Mouse (Mus musculus) adrenal gland, adult 2 months (tissue): ENCODE results near the gene Gadd45gip1. TPM values are rescaled to one million over a fixed set of nuclear protein-coding genes. Genes with fewer than 3 reads are reported as not detected.
A peak's percentile ranks its signal among the peaks of the same experiment; 100 is the strongest.
"Not testable (repeated sequence)": the region's sequence is repeated elsewhere in the genome, so short reads cannot be mapped to it uniquely, and the experiment has no call there.

Experiments
- DNase-seq: peaks from one replicate; pipeline ENCODE4 v3.0.0; 2021
- polyA plus RNA-seq: library from polyadenylated mRNA; depleted of rRNA; stranded (reverse); fragments of >200 nt; gene quantifications from 2 replicates; pipeline ENCODE4 v1.2.3, GENCODE M21; 2012
- total RNA-seq, 2 experiments: library from RNA; stranded (reverse); gene quantifications; 2 replicates each; pipeline ENCODE4 v1.2.3; 2021

Gadd45gip1 gene
- total and polyA plus RNA-seq, 3 experiments: 72.6 to 141 (median 74.9) TPM

DNA sequence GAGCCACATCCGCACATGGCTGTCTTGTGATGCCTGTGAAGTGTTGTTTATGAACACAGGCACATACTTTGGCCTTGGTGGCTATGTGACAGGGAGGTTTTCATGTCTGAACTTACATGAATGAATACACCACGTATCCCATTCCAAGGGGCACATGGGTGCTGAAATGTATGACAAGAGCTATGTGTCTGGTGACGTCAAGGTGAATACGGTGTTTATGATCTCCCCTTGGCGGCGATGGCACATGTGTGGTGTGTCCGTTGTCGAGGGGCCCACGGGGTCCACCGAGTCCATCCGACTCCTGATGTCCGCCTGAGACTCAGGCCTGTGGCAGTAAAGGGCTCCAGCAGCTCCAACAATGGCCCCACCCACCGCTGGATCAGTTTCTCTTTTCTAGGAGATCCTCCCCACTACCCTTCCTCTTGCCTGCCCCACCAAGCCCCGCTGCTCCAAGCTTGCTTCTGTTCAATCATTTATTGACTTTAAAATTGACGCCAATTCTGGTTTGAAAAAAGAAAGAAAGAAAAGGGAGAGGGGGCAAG, 34.0 kb upstream of the Gadd45gip1 start:
- DNase-seq: no peak

DNA sequence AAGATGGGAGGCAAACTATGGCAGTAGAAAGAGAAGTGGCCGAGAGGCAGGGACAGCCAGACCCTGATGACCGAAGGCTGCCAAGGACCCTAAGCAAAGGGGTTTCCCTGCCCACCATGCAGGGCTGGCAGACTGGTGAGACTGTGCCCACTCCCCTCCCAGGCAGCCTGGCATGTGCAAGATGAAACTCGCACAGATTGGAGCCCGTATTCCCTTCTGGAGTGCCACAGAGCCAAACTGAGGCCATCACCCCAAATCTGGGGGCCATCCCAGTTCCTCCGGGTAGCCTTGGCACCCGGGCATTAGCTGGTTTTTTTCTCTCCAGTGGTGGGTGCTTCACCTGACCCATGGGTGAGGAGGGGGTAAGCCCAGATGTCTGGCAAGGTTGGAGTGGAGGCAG, 33.4 kb upstream of the Gadd45gip1 start:
- no peak for DNase-seq

DNA sequence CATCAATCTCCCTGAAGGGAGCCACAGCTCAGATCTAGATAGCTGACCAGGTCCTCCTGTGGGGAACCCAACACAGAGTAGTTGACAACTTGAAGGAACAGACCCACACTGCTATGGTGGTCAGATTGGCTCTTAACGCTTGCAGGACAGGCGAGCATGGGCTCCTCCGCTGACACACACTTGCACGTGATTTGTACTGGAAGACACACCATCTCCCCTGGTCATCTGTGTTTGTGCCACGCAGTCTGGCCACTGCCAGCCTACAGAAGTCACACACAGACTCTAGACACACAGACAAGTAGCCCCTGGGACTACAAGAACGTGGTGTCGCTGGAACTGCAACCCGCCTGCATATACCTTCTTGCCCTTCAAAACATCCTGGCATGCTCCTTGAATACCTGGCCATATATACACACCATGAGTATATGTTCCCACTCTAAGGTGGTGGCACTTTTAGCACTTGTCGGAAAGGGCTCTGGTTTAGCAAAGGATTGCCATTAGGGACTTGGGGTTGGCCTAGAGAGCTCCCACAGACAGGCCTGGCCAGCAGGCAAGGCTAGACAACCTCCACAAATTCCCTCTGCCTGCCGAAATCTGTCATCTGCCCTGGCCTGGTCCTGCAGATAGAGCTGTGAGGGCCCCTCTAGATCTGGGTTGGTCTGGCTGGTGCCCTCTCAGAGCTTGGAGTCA, 32.7 kb upstream of the Gadd45gip1 start:
- DNase-seq: no peak

DNA sequence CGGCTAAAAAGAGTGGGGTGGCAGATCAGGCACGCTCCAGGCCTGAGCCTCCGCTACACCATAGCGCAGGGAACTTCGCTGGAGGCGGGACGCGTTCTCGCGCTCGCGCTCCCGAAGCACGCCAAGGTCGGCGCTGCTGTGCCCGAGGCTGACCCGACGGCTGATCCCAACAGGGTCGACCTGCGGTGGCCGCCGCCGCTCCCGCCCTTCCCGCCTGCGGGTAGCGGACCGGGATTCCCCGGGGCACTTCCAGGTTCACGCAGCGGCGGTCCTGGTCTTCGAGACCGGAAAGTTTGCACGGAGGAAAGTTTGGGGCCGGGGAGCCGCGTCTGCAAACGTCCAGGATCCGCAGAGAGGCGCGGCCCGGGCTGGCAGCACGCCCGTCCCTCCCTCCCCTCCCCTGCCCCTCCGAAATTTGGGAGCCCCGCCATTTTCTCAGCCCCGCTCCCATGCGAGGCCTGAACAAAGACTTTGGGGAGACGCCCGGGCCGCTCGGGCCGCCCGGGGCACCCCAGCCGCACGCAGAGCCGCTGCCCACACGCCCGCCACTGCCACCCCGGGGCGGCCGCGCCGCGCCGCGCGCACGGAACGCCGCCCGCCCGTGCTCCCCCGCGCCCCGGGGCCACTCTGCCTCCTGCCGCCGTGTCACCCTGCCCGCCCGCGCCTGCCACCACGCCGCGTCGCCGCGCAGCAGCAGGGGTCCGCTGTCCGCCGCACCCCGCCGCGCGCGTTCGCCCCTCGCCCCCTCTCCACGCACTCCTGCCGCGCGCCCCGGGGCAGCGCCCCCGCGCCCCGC, 32.0 kb upstream of the Gadd45gip1 start:
- DNase-seq: peak; percentile 87

- DNase-seq: peak; percentile 87
These were observed 31.1 kb upstream of the Gadd45gip1 start, which contains the start of gene Nfix for GRCm38 (mm10) chr8:84799999-84800831. Gene Nfix (minus strand): TSS chr8:84800344.

GRCm38 (mm10) chr8:84806031-84806430, 25.3 kb upstream of the Gadd45gip1 start:
- no peak for DNase-seq

DNA sequence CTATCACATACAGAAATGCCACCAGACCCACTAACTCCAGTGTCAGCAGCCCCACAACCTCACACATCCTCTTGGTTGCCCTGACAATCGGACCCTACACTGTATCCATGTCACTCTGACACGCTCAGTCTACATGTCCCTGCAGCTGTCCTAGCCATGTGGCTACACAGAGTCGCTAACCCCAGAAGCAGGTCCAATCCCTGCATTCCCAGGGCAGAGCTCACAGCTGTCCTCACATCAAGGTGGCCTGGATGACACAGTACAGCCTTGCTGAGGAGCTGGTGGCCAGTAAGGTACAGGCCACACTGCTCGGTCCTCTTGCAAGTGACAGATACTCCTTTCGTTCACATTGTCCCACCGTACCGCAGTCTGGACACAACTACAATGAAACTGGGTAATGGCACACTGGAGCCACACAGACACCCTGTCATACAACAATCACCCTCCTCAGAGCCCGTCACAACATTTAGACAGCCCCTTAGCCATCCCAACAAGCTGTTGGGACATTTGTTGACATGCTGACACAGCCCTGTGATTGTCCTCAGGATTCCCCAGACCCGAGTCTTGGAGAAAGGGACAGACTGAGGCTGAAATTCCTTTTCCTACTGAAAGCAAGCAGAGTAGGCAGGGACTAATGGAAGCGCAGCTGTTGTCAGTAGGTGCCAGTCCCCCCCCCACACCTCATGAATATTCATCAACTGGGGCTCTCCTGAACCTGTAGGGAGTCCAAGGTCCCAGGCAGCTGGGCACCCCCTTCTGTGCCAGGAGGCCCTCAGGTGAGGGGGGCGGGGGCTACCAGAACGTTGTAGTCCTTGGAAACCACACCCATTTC, 22.0 kb upstream of the Gadd45gip1 start:
- no peak for DNase-seq

- no peak for DNase-seq
These were observed 21.4 kb upstream of the Gadd45gip1 start for GRCm38 (mm10) chr8:84809941-84810280.

DNA sequence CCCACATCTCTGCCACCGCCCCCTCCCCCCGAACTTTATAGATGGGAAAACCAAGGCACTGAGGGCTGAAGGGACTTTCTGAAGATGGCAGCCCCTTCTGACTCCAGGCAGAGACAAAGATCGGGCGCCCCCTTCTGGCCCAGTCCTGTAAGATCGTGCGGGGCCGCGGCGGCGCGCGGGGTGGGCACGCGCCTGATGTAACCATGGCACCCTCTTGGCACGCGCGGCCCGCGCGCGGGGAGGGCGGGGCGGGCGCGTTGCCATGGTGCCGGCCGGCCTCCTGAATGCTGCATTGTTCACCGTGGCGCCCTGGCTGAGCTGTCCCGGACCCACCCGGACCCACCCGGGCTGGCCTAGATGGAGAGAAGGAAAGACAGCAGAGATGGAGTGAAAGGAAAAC, 20.4 kb upstream of the Gadd45gip1 start:
- DNase-seq: peak; percentile 94

DNA sequence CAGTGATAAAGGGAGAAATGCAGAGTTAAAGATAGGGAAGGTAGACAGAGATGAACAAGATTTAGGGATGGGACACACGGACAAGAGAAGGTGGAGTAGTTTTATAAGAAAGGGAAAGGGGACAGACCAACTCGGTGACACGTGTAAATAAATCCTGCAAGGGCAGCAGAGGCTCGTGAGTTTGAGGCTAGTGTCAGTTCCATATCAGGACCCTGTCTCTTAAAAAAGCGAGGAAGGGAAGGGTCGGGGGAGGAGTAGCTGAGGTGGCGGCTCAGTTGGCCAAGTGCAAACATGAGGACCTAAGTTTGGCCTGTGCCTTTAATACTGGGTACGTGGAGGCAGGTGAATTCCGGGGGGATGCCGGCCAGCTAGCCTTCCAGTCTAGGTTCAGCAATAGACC, 20.0 kb upstream of the Gadd45gip1 start:
- no peak for DNase-seq

DNA sequence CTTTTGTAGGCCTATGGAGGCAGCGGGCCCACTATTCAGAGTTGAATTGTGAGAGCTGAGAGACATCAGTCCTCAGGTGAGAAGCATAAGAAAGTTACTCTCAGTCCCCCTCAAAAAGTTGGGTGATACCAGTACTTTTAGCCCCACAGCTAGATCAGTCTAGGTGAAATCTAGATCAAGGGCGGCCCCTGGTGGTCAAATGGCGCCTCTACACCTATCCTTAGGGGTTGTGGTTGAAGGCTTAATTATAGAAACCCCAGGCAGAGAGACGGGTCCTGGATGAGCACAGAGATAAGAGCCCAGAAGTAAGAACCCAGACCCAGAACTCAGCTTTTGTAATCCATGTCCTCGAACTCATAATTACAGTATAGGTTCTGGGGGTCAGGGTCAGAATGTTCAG, 18.3 kb upstream of the Gadd45gip1 start:
- peak; percentile 80 for DNase-seq

DNA sequence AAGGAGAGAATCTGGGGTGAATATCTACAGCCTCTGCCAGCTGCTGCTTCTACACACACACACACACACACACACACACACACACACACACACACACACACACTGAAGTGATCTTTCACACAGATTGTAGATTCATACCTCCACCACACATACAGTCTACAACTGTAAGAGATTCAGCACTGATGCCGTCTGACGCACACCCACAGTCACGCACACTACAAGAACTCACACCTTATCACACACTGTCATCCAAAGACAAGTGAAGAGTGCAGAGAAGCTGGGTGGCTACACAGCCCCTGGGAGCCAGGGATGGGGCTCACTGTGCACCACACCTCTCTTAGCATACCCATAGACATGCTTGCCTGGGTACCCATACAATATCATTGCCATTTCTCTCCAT, 17.5 kb upstream of the Gadd45gip1 start:
- no peak for DNase-seq

GRCm38 (mm10) chr8:84814240-84814554, 17.1 kb upstream of the Gadd45gip1 start:
- DNase-seq: no peak

- no peak for DNase-seq
These were observed 16.5 kb upstream of the Gadd45gip1 start for GRCm38 (mm10) chr8:84814555-84815441.

DNA sequence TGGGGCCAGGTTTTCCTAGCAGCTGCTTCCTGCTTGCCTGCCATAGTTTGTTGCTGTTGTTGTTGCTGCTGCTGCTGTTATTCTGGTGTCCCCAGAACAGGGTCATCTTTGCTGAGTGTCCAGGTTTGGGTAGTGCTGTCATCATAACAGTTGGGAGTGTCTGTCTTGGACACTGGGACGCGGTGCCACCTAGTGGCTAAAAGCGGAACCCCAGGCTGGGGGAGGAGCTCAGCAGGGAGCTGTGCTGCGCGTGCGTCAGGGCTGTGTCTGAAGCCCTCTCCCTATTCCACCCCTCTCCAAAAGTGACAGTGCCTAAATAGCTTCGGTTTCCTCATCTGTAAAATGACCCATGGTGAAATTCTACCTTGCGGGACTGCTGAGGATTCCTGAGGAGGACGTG, 15.8 kb upstream of the Gadd45gip1 start:
- peak; percentile 95 for DNase-seq

DNA sequence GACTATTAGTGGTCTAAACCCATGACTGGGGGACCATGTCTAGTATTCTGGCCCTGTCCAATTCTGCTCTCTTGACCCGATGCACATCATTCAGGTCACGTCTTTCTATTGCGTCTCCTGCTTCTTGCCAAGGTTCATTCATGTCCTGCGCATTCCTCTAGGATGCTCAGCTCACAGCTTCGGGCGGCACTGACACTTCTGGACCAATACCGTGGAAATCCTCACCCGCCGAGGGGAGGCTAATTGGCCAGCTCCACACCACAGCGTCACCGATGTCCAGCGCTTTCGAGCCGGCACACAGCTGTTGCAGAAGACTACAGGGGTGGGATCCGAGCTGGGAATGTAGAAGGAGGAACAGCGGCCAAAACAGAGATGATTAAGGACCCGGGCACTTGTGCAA, 15.2 kb upstream of the Gadd45gip1 start:
- no peak for DNase-seq

DNA sequence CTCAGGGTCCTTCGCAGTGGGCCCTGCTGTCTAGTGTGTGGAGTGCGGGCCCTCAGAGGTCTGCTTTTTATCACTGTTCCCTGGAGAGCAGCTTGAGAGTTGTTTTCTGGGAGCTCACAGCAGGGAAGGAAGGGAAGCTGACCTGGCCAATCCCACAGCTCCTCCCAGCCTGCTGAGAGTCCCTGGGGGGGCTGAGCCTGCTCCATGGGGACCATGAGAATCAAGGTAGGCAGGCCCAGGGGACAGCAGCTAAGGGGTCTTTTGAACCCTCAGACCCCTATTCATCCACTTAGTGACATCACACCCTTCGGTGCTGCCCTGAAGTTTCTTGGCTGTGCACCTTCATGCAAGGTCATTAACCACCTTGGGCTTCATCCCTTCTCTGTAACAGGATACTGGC, 8.6 kb upstream of the Gadd45gip1 start, which contains the start of gene Dand5:
Dand5 (minus strand) TSS at position 101 of the 400 bp plus-strand sequence.
- no peak for DNase-seq

GRCm38 (mm10) chr8:84823653-84824052, 7.7 kb upstream of the Gadd45gip1 start:
- peak; percentile 61 for DNase-seq

DNA sequence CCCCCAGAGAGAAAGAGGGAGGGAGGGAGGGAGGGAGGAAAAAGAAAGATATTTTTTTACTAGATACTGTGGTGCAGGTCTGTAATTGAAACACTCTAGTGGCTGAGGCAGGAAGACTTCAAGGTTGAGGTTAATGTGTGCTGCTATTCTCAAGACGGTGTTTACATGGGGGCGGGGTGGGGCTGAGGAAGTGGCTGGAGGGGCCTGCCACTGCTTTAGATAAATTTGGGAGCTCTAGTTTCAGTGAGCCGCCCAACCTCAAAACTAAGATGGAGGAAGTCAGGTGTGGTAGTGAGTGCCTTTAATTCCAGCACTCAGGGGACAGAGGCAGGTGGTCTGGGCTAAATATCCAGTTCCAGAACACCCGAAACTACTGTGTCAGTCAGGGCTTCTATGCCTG, 5.7 kb upstream of the Gadd45gip1 start:
- no peak for DNase-seq

DNA sequence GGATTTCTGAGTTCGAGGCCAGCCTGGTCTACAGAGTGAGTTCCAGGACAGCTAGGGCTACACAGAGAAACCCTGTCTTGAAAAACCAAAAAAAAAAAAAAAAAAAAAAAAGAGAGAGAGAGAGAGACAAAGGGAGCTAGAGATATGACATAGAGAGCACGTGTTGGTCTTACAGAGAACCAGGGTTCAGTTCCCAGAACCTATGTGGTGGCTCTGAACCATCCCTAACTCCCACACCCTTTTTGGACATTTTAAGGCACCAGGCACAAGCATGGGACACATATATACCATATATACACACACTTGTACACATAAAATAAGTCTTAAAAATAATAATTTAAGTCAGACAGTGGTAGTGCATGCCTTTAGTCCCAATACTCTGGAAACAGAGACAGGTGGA, 4.8 kb upstream of the Gadd45gip1 start:
- not testable (repeated sequence) for DNase-seq
